Mouse (Mus musculus): ENCODE measurements around the gene Slc30a7. TPM values are rescaled to one million over a fixed set of nuclear protein-coding genes. Genes with fewer than 3 reads are reported as not detected.

Gene Slc30a7
- polyA plus RNA-seq, 1 experiment from 2014 or later, result 35.6 TPM

- WGBS, result 88% methylated on average over 11 of the region's 11 CpGs
- no peak for ATAC-seq
- no peaks in the 10 kb centered on the region for H3K9me3 ChIP-seq
- H3K27ac ChIP-seq, result no peak overlapping the region
- no peak overlapping the region for H3K4me3 ChIP-seq (replicated peaks)
- H3K4me1 ChIP-seq (replicated peaks), result no peaks in the 10 kb centered on the region
- H3K4me2 ChIP-seq (replicated peaks), result no peak overlapping the region
- H3K9ac ChIP-seq, result no peak overlapping the region
- H3K27me3 ChIP-seq (replicated peaks), result no peaks in the 10 kb centered on the region
- peaks cover 6% of the 10 kb centered on the region; the same call in 1 of the 2 replicates for H3K36me3 ChIP-seq
Measured at GRCm38 (mm10) chr3:115961311-115962027, 45.7 kb downstream of the Slc30a7 start.

GRCm38 (mm10) chr3:115957223-115957622 lies 50.0 kb downstream of the Slc30a7 start:
- ATAC-seq, result no peak
- Histone ChIP-seq H3K4me1 (replicated peaks) (no peaks in the 10 kb centered on the region), H3K27me3 (replicated peaks) (no peaks in the 10 kb centered on the region), H3K4me3 (replicated peaks) (no peak overlapping the region), H3K36me3 (0 out of 2 replicates have a peak, but pooled peaks cover 6% of the 10 kb centered on the region), H3K27ac (no peak overlapping the region), H3K9ac (no peak overlapping the region), H3K4me2 (replicated peaks) (no peak overlapping the region), H3K9me3 (no peaks in the 10 kb centered on the region)
- 96% methylated on average over 7 of the region's 7 CpGs for WGBS

- no peak for ATAC-seq
- Histone ChIP-seq H3K36me3 (0 out of 2 replicates have a peak, but pooled peaks cover 8% of the 10 kb centered on the region), H3K4me1 (replicated peaks) (no peaks in the 10 kb centered on the region), H3K4me2 (replicated peaks) (no peak overlapping the region), H3K27ac (no peak overlapping the region), H3K9me3 (no peaks in the 10 kb centered on the region), H3K9ac (no peak overlapping the region), H3K4me3 (replicated peaks) (no peak overlapping the region), H3K27me3 (replicated peaks) (no peaks in the 10 kb centered on the region)
- 87% methylated on average over 3 of the region's 3 CpGs for WGBS
Measured at GRCm38 (mm10) chr3:115953088-115953487, 54.1 kb downstream of the Slc30a7 start.

GRCm38 (mm10) chr3:115952356-115952755 lies 54.9 kb downstream of the Slc30a7 start:
- ATAC-seq, result no peak
- Histone ChIP-seq H3K27me3 (replicated peaks) (no peaks in the 10 kb centered on the region), H3K4me3 (replicated peaks) (no peak overlapping the region), H3K27ac (no peak overlapping the region), H3K9me3 (no peaks in the 10 kb centered on the region), H3K4me1 (replicated peaks) (no peaks in the 10 kb centered on the region), H3K36me3 (0 out of 2 replicates have a peak, but pooled peaks cover 8% of the 10 kb centered on the region), H3K4me2 (replicated peaks) (no peak overlapping the region), H3K9ac (no peak overlapping the region)
- 81% methylated on average over 4 of the region's 4 CpGs for WGBS

GRCm38 (mm10) chr3:115951221-115951620 lies 56.0 kb downstream of the Slc30a7 start:
- no peak overlapping the region for H3K4me2 ChIP-seq (replicated peaks)
- 88% methylated on average over 3 of the region's 3 CpGs for WGBS
- H3K36me3 ChIP-seq, result 0 out of 2 replicates have a peak, but pooled peaks cover 9% of the 10 kb centered on the region
- H3K9me3 ChIP-seq, result no peaks in the 10 kb centered on the region
- no peak overlapping the region for H3K27ac ChIP-seq
- H3K27me3 ChIP-seq (replicated peaks), result no peaks in the 10 kb centered on the region
- H3K9ac ChIP-seq, result no peak overlapping the region
- no peak for ATAC-seq
- H3K4me1 ChIP-seq (replicated peaks), result no peaks in the 10 kb centered on the region
- no peak overlapping the region for H3K4me3 ChIP-seq (replicated peaks)

GRCm38 (mm10) chr3:115949921-115950877 lies 57.0 kb downstream of the Slc30a7 start:
- Histone ChIP-seq H3K27ac (no peak overlapping the region), H3K9me3 (no peaks in the 10 kb centered on the region), H3K27me3 (replicated peaks) (no peaks in the 10 kb centered on the region), H3K36me3 (0 out of 2 replicates have a peak, but pooled peaks cover 10% of the 10 kb centered on the region), H3K4me3 (replicated peaks) (no peak overlapping the region), H3K4me1 (replicated peaks) (no peaks in the 10 kb centered on the region), H3K9ac (no peak overlapping the region), H3K4me2 (replicated peaks) (no peak overlapping the region)
- ATAC-seq, result no peak
- WGBS, result 88% methylated on average over 6 of the region's 6 CpGs

- H3K9me3 ChIP-seq, result no peaks in the 10 kb centered on the region
- H3K4me2 ChIP-seq (replicated peaks), result no peak overlapping the region
- no peak for ATAC-seq
- no peaks in the 10 kb centered on the region for H3K4me1 ChIP-seq (replicated peaks)
- H3K36me3 ChIP-seq, result 0 out of 2 replicates have a peak, but pooled peaks cover 10% of the 10 kb centered on the region
- H3K4me3 ChIP-seq (replicated peaks), result no peak overlapping the region
- 66% methylated on average over 3 of the region's 3 CpGs for WGBS
- H3K27ac ChIP-seq, result no peak overlapping the region
- H3K9ac ChIP-seq, result no peak overlapping the region
- H3K27me3 ChIP-seq (replicated peaks), result no peaks in the 10 kb centered on the region
Measured at GRCm38 (mm10) chr3:115949220-115949920, 57.8 kb downstream of the Slc30a7 start.

GRCm38 (mm10) chr3:115946272-115946671 lies 60.9 kb downstream of the Slc30a7 start:
- Histone ChIP-seq H3K4me3 (replicated peaks) (no peak overlapping the region), H3K27ac (no peak overlapping the region), H3K9ac (no peak overlapping the region), H3K36me3 (0 out of 2 replicates have a peak, but pooled peaks cover 11% of the 10 kb centered on the region), H3K4me2 (replicated peaks) (no peak overlapping the region), H3K27me3 (replicated peaks) (no peaks in the 10 kb centered on the region), H3K9me3 (no peaks in the 10 kb centered on the region), H3K4me1 (replicated peaks) (no peaks in the 10 kb centered on the region)
- 90% methylated on average over 8 of the region's 8 CpGs for WGBS
- ATAC-seq, result no peak

- H3K9me3 ChIP-seq, result no peaks in the 10 kb centered on the region
- WGBS, result 95% methylated on average over 6 of the region's 6 CpGs
- H3K27me3 ChIP-seq (replicated peaks), result no peaks in the 10 kb centered on the region
- no peak for ATAC-seq
- no peak overlapping the region for H3K4me2 ChIP-seq (replicated peaks)
- H3K4me1 ChIP-seq (replicated peaks), result no peaks in the 10 kb centered on the region
- H3K4me3 ChIP-seq (replicated peaks), result no peak overlapping the region
- 0 out of 2 replicates have a peak, but pooled peaks cover 6% of the 10 kb centered on the region for H3K36me3 ChIP-seq
- H3K27ac ChIP-seq, result no peak overlapping the region
- H3K9ac ChIP-seq, result no peak overlapping the region
Measured at GRCm38 (mm10) chr3:115944376-115944775, 62.8 kb downstream of the Slc30a7 start.

GRCm38 (mm10) chr3:115941464-115941863 lies 65.7 kb downstream of the Slc30a7 start:
- no peak for ATAC-seq
- Histone ChIP-seq H3K27me3 (replicated peaks) (no peaks in the 10 kb centered on the region), H3K36me3 (0 out of 2 replicates have a peak, but pooled peaks cover 6% of the 10 kb centered on the region)

GRCm38 (mm10) chr3:115940510-115940909 lies 66.7 kb downstream of the Slc30a7 start:
- Histone ChIP-seq H3K36me3 (0 out of 2 replicates have a peak, but pooled peaks cover 2% of the 10 kb centered on the region), H3K27me3 (replicated peaks) (no peaks in the 10 kb centered on the region), H3K4me3 (replicated peaks) (no peak overlapping the region), H3K4me1 (replicated peaks) (no peaks in the 10 kb centered on the region), H3K9ac (no peak overlapping the region), H3K9me3 (no peaks in the 10 kb centered on the region), H3K4me2 (replicated peaks) (no peak overlapping the region), H3K27ac (no peak overlapping the region)
- WGBS, result 89% methylated on average over 4 of the region's 4 CpGs
- no peak for ATAC-seq

More at GRCm38 (mm10) chr3:115941464-115941863, 65.7 kb downstream of the Slc30a7 start:
- Histone ChIP-seq H3K9ac (no peak overlapping the region), H3K4me1 (replicated peaks) (no peaks in the 10 kb centered on the region), H3K27ac (no peak overlapping the region), H3K4me3 (replicated peaks) (no peak overlapping the region), H3K9me3 (no peaks in the 10 kb centered on the region), H3K4me2 (replicated peaks) (no peak overlapping the region)
- 94% methylated on average over 8 of the region's 8 CpGs for WGBS

- no peak for ATAC-seq
- Histone ChIP-seq H3K9ac (no peak overlapping the region), H3K27ac (no peak overlapping the region), H3K4me3 (replicated peaks) (no peak overlapping the region), H3K27me3 (replicated peaks) (no peaks in the 10 kb centered on the region), H3K36me3 (0 out of 2 replicates have a peak, but pooled peaks cover 4% of the 10 kb centered on the region), H3K4me2 (replicated peaks) (no peak overlapping the region), H3K4me1 (replicated peaks) (no peaks in the 10 kb centered on the region), H3K9me3 (no peaks in the 10 kb centered on the region)
- 91% methylated on average over 10 of the region's 10 CpGs for WGBS
Measured at GRCm38 (mm10) chr3:115937807-115938206, 69.4 kb downstream of the Slc30a7 start.

Data from intestine, embryonic 15.5 days (tissue).